Mouse (Mus musculus) liver, postnatal 0 days (tissue): ENCODE measurements at regions not wholly inside any gene's neighbourhood (a gene's known extent, or its start where the extent isn't known, plus 50 kb on each side); places are given as distances from the start of the nearest gene placed in this dataset.

Source experiments
- CTCF ChIP-seq: sonication (generic); IDR thresholded peaks from 2 replicates; pipeline ENCODE4 v1.5.1; 2016; ENCODE audit warnings: antibody characterized with exemption, low read depth
- EP300 ChIP-seq: IDR thresholded peaks from 2 replicates; pipeline ENCODE4 v1.6.1; 2016; ENCODE audit warnings: antibody characterized with exemption, low read depth, mild to moderate bottlenecking

GRCm38 (mm10) chr3:58071574-58071973 lies 223.7 kb upstream of the Pfn2 start:
- no peak for TF ChIP-seq CTCF
- no peak for TF ChIP-seq EP300
